Mouse (Mus musculus) forebrain, embryonic 14.5 days (tissue): ENCODE measurements at regions not wholly inside any gene's neighbourhood (a gene's known extent, or its start where the extent isn't known, plus 50 kb on each side); places are given as distances from the start of the nearest gene placed in this dataset.

Experiments used
- ATAC-seq: fragments of 200-750 bp; cut with Nextera tagmentation; 2 replicates; pipeline ENCODE4 v1.8.0; 2017; ENCODE audit warnings: mild to moderate bottlenecking, moderate library complexity
- DNase-seq: peaks from one replicate; pipeline ENCODE4 v3.0.0-alpha.2; 2015; ENCODE audit warnings: low spot score
- H3K27ac ChIP-seq: fragments of 300-500 bp; sonication (generic); 2 replicates; pipeline ENCODE4 v1.5.1; 2014; ENCODE audit warnings: low read depth, mild to moderate bottlenecking, control low read depth, low read length, moderate library complexity
- H3K27me3 ChIP-seq: fragments of 300-500 bp; sonication (generic); replicated peaks from 2 replicates; pipeline ENCODE4 v1.6.1; 2014; ENCODE audit warnings: low read length, control low read depth, mixed read lengths; ENCODE audit not compliant: control insufficient read depth, insufficient read depth
- H3K36me3 ChIP-seq: fragments of 300-500 bp; sonication (generic); 2 replicates; pipeline ENCODE4 v1.6.1; 2014; ENCODE audit warnings: low read length, control low read depth; ENCODE audit not compliant: control insufficient read depth, insufficient read depth
- H3K4me1 ChIP-seq: fragments of 300-500 bp; sonication (generic); 2 replicates; pipeline ENCODE4 v1.6.1; 2014; ENCODE audit warnings: antibody characterized with exemption, low read length, control low read depth; ENCODE audit not compliant: control insufficient read depth, insufficient read depth
- H3K4me2 ChIP-seq: fragments of 300-500 bp; sonication (generic); 2 replicates; pipeline ENCODE4 v1.6.1; 2014; ENCODE audit warnings: mild to moderate bottlenecking, control low read depth, low read length
- H3K4me3 ChIP-seq: fragments of 300-500 bp; sonication (generic); 2 replicates; pipeline ENCODE4 v1.5.1; 2014; ENCODE audit warnings: low read depth, low read length, control low read depth
- H3K9ac ChIP-seq: fragments of 300-500 bp; sonication (generic); 2 replicates; pipeline ENCODE4 v1.6.1; 2014; ENCODE audit warnings: mild to moderate bottlenecking, low read length, control low read depth, moderate library complexity
- H3K9me3 ChIP-seq: fragments of 300-500 bp; sonication (generic); replicated peaks from 2 replicates; pipeline ENCODE4 v1.6.1; 2016; ENCODE audit warnings: low read length, control low read depth, mixed read lengths; ENCODE audit not compliant: control insufficient read depth
- WGBS: fragments of 180-500 bp; shearing (Covaris S2); extraction: QIAGEN DNeasy Blood & Tissue Kit; methylation state at CpG from one replicate; pipeline ENCODE4 v1.1.7; 2014; 5-methylcytosine and 5-hydroxymethylcytosine counted together

DNA sequence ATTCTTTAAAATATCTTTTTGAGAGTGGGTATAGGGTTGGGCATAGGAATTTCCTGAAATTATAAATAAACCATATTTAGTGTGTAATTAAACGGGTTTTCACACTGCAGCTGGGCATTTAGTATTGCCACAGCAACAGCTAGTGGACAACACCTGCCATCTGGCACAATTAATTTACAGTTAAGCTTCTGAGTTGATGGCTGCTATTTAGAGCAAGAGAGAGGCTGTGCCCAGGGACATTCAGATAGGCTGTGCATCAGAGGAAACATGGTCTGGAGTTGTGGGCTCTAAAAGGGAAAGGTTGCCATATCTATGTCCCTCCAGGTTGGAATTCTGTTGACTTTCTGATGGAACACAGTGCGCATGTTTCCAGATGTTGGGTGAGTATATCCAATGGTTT is 227.1 kb downstream of the Pth2r start:
- ATAC-seq (no peak; the same call in 1 of the 2 replicates), DNase-seq (peak; percentile 32)
- H3K4me2 ChIP-seq = no peak overlapping the region
- 83% methylated on average over 2 of the region's 2 CpGs for WGBS
- H3K27ac ChIP-seq = no peak overlapping the region
- H3K36me3 ChIP-seq = no peaks in the 10 kb centered on the region
- H3K9me3 ChIP-seq = no peaks in the 10 kb centered on the region
- H3K4me1 ChIP-seq = 0 out of 2 replicates have a peak, but pooled peaks cover 2% of the 10 kb centered on the region
- no peak overlapping the region for H3K9ac ChIP-seq
- no peaks in the 10 kb centered on the region for H3K27me3 ChIP-seq
- H3K4me3 ChIP-seq = no peak overlapping the region

DNA sequence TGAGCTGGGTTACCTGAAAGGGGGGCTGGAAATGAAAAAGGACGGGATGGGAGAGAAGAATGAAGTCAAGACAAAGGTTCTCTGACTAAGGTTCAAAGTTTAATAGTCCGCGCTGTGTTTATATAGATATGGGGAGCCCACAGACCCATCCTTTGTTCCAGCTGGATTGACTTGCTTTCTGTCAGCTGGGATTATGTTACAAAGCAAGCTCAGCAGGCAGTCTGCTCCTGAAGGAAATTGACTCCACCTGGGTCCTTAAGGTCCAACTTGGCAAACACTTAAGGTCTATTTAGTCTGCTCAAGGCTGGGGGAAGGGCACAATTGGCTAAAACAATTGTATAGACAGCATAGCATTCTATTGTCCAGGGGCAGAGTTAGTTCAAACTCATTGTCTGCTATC is 253.8 kb downstream of the Pth2r start:
- no peaks in the 10 kb centered on the region for H3K36me3 ChIP-seq
- H3K4me3 ChIP-seq = no peak overlapping the region
- no peaks in the 10 kb centered on the region for H3K4me1 ChIP-seq
- no peaks in the 10 kb centered on the region for H3K9me3 ChIP-seq
- no peak for ATAC-seq
- H3K9ac ChIP-seq = no peak overlapping the region
- DNase-seq = no peak
- no peaks in the 10 kb centered on the region for H3K27me3 ChIP-seq
- no peak overlapping the region for H3K27ac ChIP-seq
- H3K4me2 ChIP-seq = no peak overlapping the region
- 54% methylated on average over 3 of the region's 3 CpGs for WGBS

DNA sequence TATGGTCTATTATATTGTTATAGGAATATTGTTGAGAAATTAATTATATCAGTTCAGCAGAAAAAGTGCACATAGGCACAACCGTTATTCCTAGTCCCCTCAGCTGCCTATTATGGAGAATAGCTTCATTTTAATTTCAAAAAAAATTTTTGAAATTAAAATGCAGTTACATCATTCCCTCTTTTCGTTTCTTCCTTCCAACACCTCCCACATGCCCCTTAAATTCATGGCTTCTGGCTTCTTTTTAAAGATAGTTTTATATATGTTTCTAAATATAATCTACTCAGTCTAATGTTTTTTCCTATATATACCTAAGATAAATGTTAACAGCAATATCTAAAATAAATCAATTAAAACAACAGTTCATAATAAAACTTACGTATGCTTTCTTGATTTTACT is 256.7 kb downstream of the Pth2r start:
- no peaks in the 10 kb centered on the region for H3K36me3 ChIP-seq
- no peak overlapping the region for H3K27ac ChIP-seq
- DNase-seq = no peak
- no peaks in the 10 kb centered on the region for H3K9me3 ChIP-seq
- H3K9ac ChIP-seq = no peak overlapping the region
- no peaks in the 10 kb centered on the region for H3K4me1 ChIP-seq
- WGBS = 83% methylated on average over 3 of the region's 3 CpGs
- H3K4me3 ChIP-seq = no peak overlapping the region
- no peak for ATAC-seq
- no peaks in the 10 kb centered on the region for H3K27me3 ChIP-seq
- H3K4me2 ChIP-seq = no peak overlapping the region

- ATAC-seq (peak; percentile 63; the same call in 1 of the 2 replicates), DNase-seq (peak; percentile 76)
- no peak overlapping the region for H3K9ac ChIP-seq
- H3K9me3 ChIP-seq = no peaks in the 10 kb centered on the region
- no peak overlapping the region; the same call in 1 of the 2 replicates for H3K27ac ChIP-seq
- no peak overlapping the region for H3K4me3 ChIP-seq
- no peak overlapping the region for H3K4me2 ChIP-seq
- H3K4me1 ChIP-seq = peaks cover 3% of the 10 kb centered on the region; the same call in 1 of the 2 replicates
- H3K36me3 ChIP-seq = no peaks in the 10 kb centered on the region
- WGBS = 23% methylated on average over 5 of the region's 5 CpGs
- H3K27me3 ChIP-seq = no peaks in the 10 kb centered on the region
Observed at GRCm38 (mm10) chr1:65544219-65544864, 262.5 kb downstream of the Pth2r start.

DNA sequence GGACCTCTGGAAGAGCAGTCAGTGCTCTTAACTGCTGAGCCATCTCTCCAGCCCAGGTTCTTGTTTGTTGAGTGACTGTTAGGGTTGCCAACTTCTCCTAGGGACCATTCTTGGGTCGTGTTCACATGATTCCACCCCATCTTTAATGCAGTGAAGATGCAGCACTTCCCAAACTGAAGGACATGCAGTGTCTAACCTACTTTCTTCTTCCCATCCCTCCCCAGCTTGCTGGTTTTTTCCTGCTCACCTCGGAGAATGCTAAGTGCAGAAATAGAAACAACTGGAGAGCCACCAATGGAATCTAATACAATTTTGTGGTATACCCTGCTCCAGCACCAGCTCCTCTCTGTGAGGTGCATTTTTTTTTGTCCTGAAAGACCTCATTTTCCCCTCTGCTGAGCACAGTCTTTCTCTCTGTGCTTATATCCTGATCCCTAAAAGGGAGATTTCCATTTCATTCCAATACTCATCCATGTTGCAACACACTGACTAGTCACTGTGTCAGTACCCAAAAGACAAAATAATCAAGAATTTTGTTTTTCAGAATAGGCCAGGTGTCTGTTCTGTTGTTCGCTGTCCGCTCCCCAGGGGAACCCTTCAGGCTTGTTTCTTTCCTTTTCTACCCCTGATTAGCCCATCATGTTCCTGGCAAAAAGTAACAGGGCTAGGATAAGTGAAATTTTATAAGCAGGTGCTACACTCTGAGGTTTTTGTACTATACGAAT is 263.6 kb downstream of the Pth2r start:
- ATAC-seq (no peak), DNase-seq (no peak)
- Histone ChIP-seq H3K27me3 (no peaks in the 10 kb centered on the region), H3K4me2 (no peak overlapping the region), H3K9ac (no peak overlapping the region), H3K4me1 (peaks cover 3% of the 10 kb centered on the region; the same call in 1 of the 2 replicates), H3K27ac (no peak overlapping the region), H3K36me3 (no peaks in the 10 kb centered on the region), H3K4me3 (no peak overlapping the region), H3K9me3 (no peaks in the 10 kb centered on the region)
- WGBS = 64% methylated on average over 5 of the region's 5 CpGs

DNA sequence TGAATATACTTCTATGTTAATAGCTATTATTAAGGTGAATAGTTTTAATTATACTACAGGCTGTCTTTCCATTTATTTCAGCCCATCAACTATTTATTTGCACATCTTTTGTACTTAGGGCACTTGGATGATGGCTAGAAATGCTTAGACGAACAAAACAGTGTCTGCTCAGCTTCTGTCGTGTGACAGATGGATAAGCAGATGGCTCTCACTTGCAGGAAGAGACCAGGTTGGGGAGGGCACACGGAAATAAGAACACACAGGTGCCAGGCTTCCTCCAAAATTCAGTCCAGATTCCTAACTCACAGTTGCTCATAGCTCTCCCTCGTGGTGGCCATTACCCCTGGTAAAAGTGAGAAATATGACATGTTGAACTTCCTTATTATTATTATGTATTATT is 267.0 kb downstream of the Pth2r start:
- WGBS = 62% methylated on average over 4 of the region's 4 CpGs
- peak; percentile 54; the same call in 1 of the 2 replicates for ATAC-seq

DNA sequence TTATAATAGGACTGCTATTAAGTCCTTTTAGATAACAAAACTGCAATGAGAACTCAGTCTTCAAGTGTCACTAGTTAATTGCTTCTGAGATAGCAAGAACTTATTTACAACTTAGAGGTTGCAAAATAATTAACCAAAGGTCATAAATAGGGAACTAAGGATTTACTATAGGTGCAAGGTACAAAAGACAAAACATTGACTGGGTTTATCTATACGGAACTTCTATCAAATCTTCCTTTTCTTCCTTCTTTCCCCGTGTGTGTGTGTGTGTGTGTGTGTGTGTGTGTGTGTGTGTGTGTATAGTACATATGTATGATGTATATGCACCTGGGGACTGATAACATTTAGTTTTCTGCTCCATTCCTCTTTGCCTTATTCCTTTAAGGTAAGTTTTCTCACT is 305.5 kb downstream of the Pth2r start:
- Histone ChIP-seq H3K27me3 (no peaks in the 10 kb centered on the region), H3K36me3 (no peaks in the 10 kb centered on the region), H3K4me3 (no peak overlapping the region), H3K9me3 (no peaks in the 10 kb centered on the region), H3K9ac (no peak overlapping the region), H3K4me1 (no peaks in the 10 kb centered on the region), H3K27ac (no peak overlapping the region), H3K4me2 (no peak overlapping the region)
- ATAC-seq (no peak), DNase-seq (no peak)
- 86% methylated on average over 2 of the region's 2 CpGs for WGBS

More for the DNA sequence above, 267.0 kb downstream of the Pth2r start:
- H3K9ac ChIP-seq = no peak overlapping the region
- no peaks in the 10 kb centered on the region for H3K27me3 ChIP-seq
- no peak overlapping the region for H3K4me3 ChIP-seq
- no peak overlapping the region for H3K27ac ChIP-seq
- H3K36me3 ChIP-seq = no peaks in the 10 kb centered on the region
- H3K9me3 ChIP-seq = no peaks in the 10 kb centered on the region
- H3K4me1 ChIP-seq = peaks cover 3% of the 10 kb centered on the region; the same call in 1 of the 2 replicates
- H3K4me2 ChIP-seq = no peak overlapping the region
- DNase-seq = peak; percentile 56

GRCm38 (mm10) chr1:65635315-65635714 is 291.0 kb upstream of the Crygf start:
- no peaks in the 10 kb centered on the region for H3K36me3 ChIP-seq
- no peak overlapping the region for H3K27ac ChIP-seq
- 90% methylated on average over 2 of the region's 2 CpGs for WGBS
- no peak for ATAC-seq
- H3K9me3 ChIP-seq = no peaks in the 10 kb centered on the region
- no peak overlapping the region for H3K9ac ChIP-seq
- DNase-seq = no peak
- H3K27me3 ChIP-seq = no peaks in the 10 kb centered on the region
- no peak overlapping the region for H3K4me3 ChIP-seq
- no peak overlapping the region for H3K4me2 ChIP-seq
- no peaks in the 10 kb centered on the region for H3K4me1 ChIP-seq

DNA sequence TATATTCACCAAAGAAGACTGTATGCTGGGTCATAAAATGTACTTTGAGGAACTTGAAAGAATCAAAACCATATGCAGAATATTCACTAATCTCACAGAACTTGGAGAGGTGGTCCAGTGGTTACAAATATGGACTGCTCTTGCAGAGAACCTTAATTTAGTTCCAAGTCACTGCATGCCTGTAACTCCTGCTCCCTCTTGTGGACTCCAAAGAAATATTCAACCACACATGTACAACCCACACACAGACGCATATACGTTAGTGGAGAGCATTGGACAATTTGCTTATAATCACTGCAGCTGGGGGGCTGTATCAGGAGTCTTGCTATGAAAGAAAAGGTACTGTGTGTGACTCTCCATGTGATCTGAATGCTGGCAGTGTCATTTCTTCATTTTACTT is 271.9 kb upstream of the Crygf start:
- no peaks in the 10 kb centered on the region for H3K4me1 ChIP-seq
- WGBS = 73% methylated on average over 2 of the region's 2 CpGs
- ATAC-seq (no peak), DNase-seq (peak; percentile 22)
- no peak overlapping the region for H3K9ac ChIP-seq
- H3K4me3 ChIP-seq = no peak overlapping the region
- no peaks in the 10 kb centered on the region for H3K36me3 ChIP-seq
- H3K27me3 ChIP-seq = no peaks in the 10 kb centered on the region
- H3K9me3 ChIP-seq = no peaks in the 10 kb centered on the region
- no peak overlapping the region for H3K4me2 ChIP-seq
- no peak overlapping the region for H3K27ac ChIP-seq
